Mouse (Mus musculus) ES-Bruce4 (cell line): ENCODE measurements around the gene Vgll4. TPM values are rescaled to one million over a fixed set of nuclear protein-coding genes. Genes with fewer than 3 reads are reported as not detected.

Source experiments
- H3K27ac ChIP-seq: 2 replicates; pipeline ENCODE4 v1.5.1; 2012; ENCODE audit warnings: low read length, inconsistent platforms; ENCODE audit not compliant: insufficient read depth
- H3K27me3 ChIP-seq: 2 replicates; pipeline ENCODE4 v1.6.1; 2012; ENCODE audit warnings: mild to moderate bottlenecking, low read length, inconsistent platforms; ENCODE audit not compliant: control insufficient read depth, poor library complexity, insufficient read depth, severe bottlenecking
- H3K36me3 ChIP-seq: 2 replicates; pipeline ENCODE4 v1.6.1; 2012; ENCODE audit warnings: inconsistent platforms, mild to moderate bottlenecking, low read length, moderate library complexity; ENCODE audit not compliant: control insufficient read depth, poor library complexity, insufficient read depth, severe bottlenecking
- H3K4me1 ChIP-seq: one replicate; pipeline ENCODE4 v1.8.1; 2011; ENCODE audit warnings: low read length; ENCODE audit not compliant: control insufficient read depth, insufficient read depth
- H3K4me3 ChIP-seq: 2 replicates; pipeline ENCODE4 v1.5.1; 2011; ENCODE audit warnings: low read depth, mild to moderate bottlenecking, low read length
- H3K9ac ChIP-seq: 2 replicates; pipeline ENCODE4 v1.6.1; 2012; ENCODE audit warnings: low read depth, mild to moderate bottlenecking, inconsistent platforms; ENCODE audit not compliant: poor library complexity, severe bottlenecking
- H3K9me3 ChIP-seq: replicated peaks from 2 replicates; pipeline ENCODE4 v1.6.1; 2012; ENCODE audit warnings: mild to moderate bottlenecking, low read length, inconsistent platforms; ENCODE audit not compliant: control insufficient read depth, poor library complexity, insufficient read depth, severe bottlenecking
- CTCF ChIP-seq: IDR thresholded peaks from one replicate; pipeline ENCODE4 v1.8.1; 2011; ENCODE audit warnings: low read depth, low read length
- EP300 ChIP-seq: IDR thresholded peaks from 2 replicates; pipeline ENCODE4 v1.6.1; 2011; ENCODE audit warnings: low read depth, low read length; ENCODE audit not compliant: insufficient read depth
- POLR2A ChIP-seq: IDR thresholded peaks from one replicate; pipeline ENCODE4 v1.8.1; 2011; ENCODE audit warnings: low read length; ENCODE audit not compliant: insufficient read depth
- polyA plus RNA-seq: library from polyadenylated mRNA; stranded (reverse); fragments of >200 nt; gene quantifications from 2 replicates; pipeline ENCODE4 v1.2.4, GENCODE M21; 2011; ENCODE audit warnings: low read depth; ENCODE audit not compliant: missing spikeins, insufficient read depth, insufficient read length

The Vgll4 gene
- polyA plus RNA-seq, 1 experiment: 37.3 TPM

DNA sequence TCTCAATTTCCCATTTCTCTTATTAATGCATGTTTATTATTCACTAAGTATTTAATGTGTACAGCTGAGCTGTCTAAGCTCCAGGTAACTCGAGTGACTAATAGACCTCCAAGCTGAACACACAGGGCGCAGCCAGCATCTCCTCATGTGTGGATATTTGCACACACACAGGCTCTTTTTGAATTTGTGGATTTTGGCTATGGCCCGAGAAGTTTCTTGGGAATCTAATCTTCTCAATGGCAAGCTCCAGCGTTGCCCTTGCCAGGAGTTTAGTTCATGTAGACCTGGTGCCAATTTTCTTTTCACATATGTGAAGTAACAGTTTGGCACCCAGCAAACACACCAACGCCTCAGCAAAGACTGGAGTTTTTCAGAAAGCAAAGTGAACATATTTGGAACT is 157.5 kb downstream of the Vgll4 start:
- Histone ChIP-seq H3K9ac (no peak overlapping the region), H3K4me1 (no peaks in the 10 kb centered on the region), H3K4me3 (no peak overlapping the region), H3K27ac (no peak overlapping the region), H3K36me3 (no peaks in the 10 kb centered on the region), H3K27me3 (no peaks in the 10 kb centered on the region), H3K9me3 (no peaks in the 10 kb centered on the region)
- no peak for TF ChIP-seq CTCF
- TF ChIP-seq POLR2A: no peak
- TF ChIP-seq EP300: no peak

Other genes with a start within 250 kb of the Vgll4 start
- gene Tamm41, start 67.9 kb upstream of the Vgll4 start, polyA plus RNA-seq: 58.2 and 60.3 TPM in 2 replicates
- gene Syn2, start 164.9 kb upstream of the Vgll4 start, polyA plus RNA-seq: 0.47 and 0.55 TPM in 2 replicates